Comparison of ENCODE assay signal across 23 mouse cellular contexts in genomic region chr5:121537588-121537987, GRCm38 (mm10). TPM values are rescaled to one million over a fixed set of nuclear protein-coding genes. Genes with fewer than 3 reads are reported as not detected.
"Had no signal": no experiment of that assay in that cellular context is flagged by ENCODE, and none has a peak within 500 bp of the region (broad histone marks: within the 10 kb centered on the region; RNA-seq: fewer than 3 reads in every experiment).

No protein-coding gene starts in this region.

- ATAC-seq: lung, postnatal 0 days; midbrain, embryonic 13.5 days had no signal

- H3K9ac ChIP-seq: kidney, embryonic 15.5 days; limb, embryonic 13.5 days; midbrain, embryonic 13.5 days; neural tube, embryonic 15.5 days had no signal

- H3K4me1 ChIP-seq: limb, embryonic 13.5 days had no signal

- H3K4me2 ChIP-seq: kidney, embryonic 15.5 days; limb, embryonic 13.5 days; midbrain, embryonic 13.5 days; neural tube, embryonic 15.5 days had no signal

- H3K27ac ChIP-seq: kidney, embryonic 15.5 days; limb, embryonic 13.5 days; midbrain, embryonic 13.5 days; neural tube, embryonic 15.5 days had no signal

- H3K27me3 ChIP-seq: kidney, embryonic 15.5 days; limb, embryonic 13.5 days; midbrain, embryonic 13.5 days; neural tube, embryonic 15.5 days had no signal

- H3K9me3 ChIP-seq: kidney, embryonic 15.5 days; limb, embryonic 13.5 days; midbrain, embryonic 13.5 days; neural tube, embryonic 15.5 days had no signal

- H3K4me3 ChIP-seq: kidney, embryonic 15.5 days; limb, embryonic 13.5 days; midbrain, embryonic 13.5 days; myocyte; neural tube, embryonic 15.5 days had no signal

- DNase-seq: kidney, postnatal 14 days; left cerebral cortex, postnatal 4 days; lung, adult 18-20 months; lung, postnatal 36 days; right cerebral cortex, adult 18-20 months; right cerebral cortex, postnatal 25 days; thymus, postnatal 36 days had no signal

RNA-seq across cellular contexts. Expression of gene Gm42878, which starts 7.7 kb away (rescaled TPM):
- total RNA-seq: layer of hippocampus, postnatal 14 days; left cerebral cortex, adult 18-20 months; left cerebral cortex, postnatal 10 days; left cerebral cortex, postnatal 4 days had no signal
- polyA plus RNA-seq: kidney, embryonic 15.5 days; limb, embryonic 13.5 days; liver, adult 2 months; lung, postnatal 0 days; midbrain, embryonic 13.5 days; neural tube, embryonic 11.5 days; neural tube, embryonic 15.5 days; small intestine, adult 2 months; stomach, embryonic 16.5 days; thymus, postnatal 0 days had no signal

RNA-seq across cellular contexts. Expression of gene Adam1b, which starts 34.4 kb away (rescaled TPM):
- total RNA-seq: layer of hippocampus, adult 8-10 months; left cerebral cortex, postnatal 10 days; left cerebral cortex, postnatal 4 days; liver, adult 2 months had no signal
- polyA plus RNA-seq: large intestine, adult 2 months; limb, embryonic 13.5 days; liver, adult 2 months; midbrain, embryonic 13.5 days; neural tube, embryonic 11.5 days; neural tube, embryonic 15.5 days; small intestine, adult 2 months had no signal
